Mouse (Mus musculus): ENCODE measurements around the gene Plin2.

Gene Plin2

GRCm38 (mm10) chr4:86669780-86670201 lies at the start of gene Plin2:
Gene Plin2 (minus strand): TSS chr4:86670060.
- peak; percentile 80 for DNase-seq (ENCODE audit: low spot score)

- DNase-seq (ENCODE audit: low spot score) = no peak
Measured at GRCm38 (mm10) chr4:86718878-86719577, 49.2 kb upstream of the Plin2 start.

- DNase-seq (ENCODE audit: low spot score) = no peak
Measured at GRCm38 (mm10) chr4:86717176-86717575, 47.3 kb upstream of the Plin2 start.

GRCm38 (mm10) chr4:86715341-86715740 lies 45.5 kb upstream of the Plin2 start:
- DNase-seq (ENCODE audit: low spot score) = peak; percentile 50

- no peak for DNase-seq (ENCODE audit: low spot score)
Measured at GRCm38 (mm10) chr4:86713518-86713917, 43.7 kb upstream of the Plin2 start.

- DNase-seq (ENCODE audit: low spot score) = no peak
Measured at GRCm38 (mm10) chr4:86712751-86713195, 42.9 kb upstream of the Plin2 start.

GRCm38 (mm10) chr4:86710666-86711215 lies 40.9 kb upstream of the Plin2 start:
- DNase-seq (ENCODE audit: low spot score) = no peak

GRCm38 (mm10) chr4:86710034-86710650 lies 40.3 kb upstream of the Plin2 start:
- no peak for DNase-seq (ENCODE audit: low spot score)

GRCm38 (mm10) chr4:86708801-86709200 lies 38.9 kb upstream of the Plin2 start:
- no peak for DNase-seq (ENCODE audit: low spot score)

GRCm38 (mm10) chr4:86699161-86699865 lies 29.5 kb upstream of the Plin2 start:
- DNase-seq (ENCODE audit: low spot score) = no peak

GRCm38 (mm10) chr4:86696890-86697289 lies 27.0 kb upstream of the Plin2 start:
- no peak for DNase-seq (ENCODE audit: low spot score)

GRCm38 (mm10) chr4:86695081-86695480 lies 25.2 kb upstream of the Plin2 start:
- peak; percentile 77 for DNase-seq (ENCODE audit: low spot score)

- DNase-seq (ENCODE audit: low spot score) = no peak
Measured at GRCm38 (mm10) chr4:86692931-86693330, 23.1 kb upstream of the Plin2 start.

GRCm38 (mm10) chr4:86691290-86691689 lies 21.4 kb upstream of the Plin2 start:
- DNase-seq (ENCODE audit: low spot score) = no peak

GRCm38 (mm10) chr4:86690768-86691167 lies 20.9 kb upstream of the Plin2 start:
- DNase-seq (ENCODE audit: low spot score) = no peak

GRCm38 (mm10) chr4:86690194-86690593 lies 20.3 kb upstream of the Plin2 start:
- no peak for DNase-seq (ENCODE audit: low spot score)

- no peak for DNase-seq (ENCODE audit: low spot score)
Measured at GRCm38 (mm10) chr4:86689056-86689735, 19.3 kb upstream of the Plin2 start.

- DNase-seq (ENCODE audit: low spot score) = no peak
Measured at GRCm38 (mm10) chr4:86686564-86686963, 16.7 kb upstream of the Plin2 start.

GRCm38 (mm10) chr4:86686009-86686366 lies 16.1 kb upstream of the Plin2 start:
- DNase-seq (ENCODE audit: low spot score) = peak; percentile 66

GRCm38 (mm10) chr4:86685231-86686008 lies 15.6 kb upstream of the Plin2 start:
- no peak for DNase-seq (ENCODE audit: low spot score)

- DNase-seq (ENCODE audit: low spot score) = no peak
Measured at GRCm38 (mm10) chr4:86684806-86685205, 14.9 kb upstream of the Plin2 start.
